Mouse (Mus musculus): ENCODE results near the gene Mettl13.

- TF ChIP-seq CTCF (IDR thresholded peaks at IDR 0.05; ENCODE audit: low read depth): no peak
- no peak for TF ChIP-seq EP300 (IDR thresholded peaks at IDR 0.05; ENCODE audit: low read depth)
Observed at GRCm38 (mm10) chr1:162529651-162530050, 18.7 kb downstream of the Mettl13 start.
